Mouse (Mus musculus) heart, postnatal 0 days (tissue): ENCODE measurements around the gene Fbxo2.

Source experiments
- CTCF ChIP-seq: IDR thresholded peaks from 2 replicates; pipeline ENCODE4 v1.5.1; 2016; ENCODE audit warnings: antibody characterized with exemption, control low read depth, low read depth
- EP300 ChIP-seq: IDR thresholded peaks from 2 replicates; pipeline ENCODE4 v1.6.1; 2016; ENCODE audit warnings: antibody characterized with exemption, low read depth

DNA sequence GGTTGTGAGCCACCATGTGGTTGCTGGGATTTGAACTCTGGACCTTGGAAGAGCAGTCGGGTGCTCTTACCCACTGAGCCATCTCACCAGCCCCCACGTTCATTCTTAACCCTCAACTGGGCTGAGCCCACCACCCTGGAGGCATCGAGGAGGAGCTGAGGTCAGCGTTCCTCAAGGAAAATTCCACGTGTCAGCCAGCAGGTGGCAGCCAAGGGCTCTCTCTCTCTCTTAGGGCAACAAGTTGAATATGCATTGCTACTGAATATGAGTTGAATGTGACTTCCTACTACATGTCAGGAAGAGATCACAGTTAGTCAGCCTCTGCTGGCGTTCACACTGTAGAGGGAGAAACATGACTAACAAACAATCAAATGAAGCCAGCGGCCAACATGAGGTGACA lies 7.9 kb downstream of the Fbxo2 start:
- TF ChIP-seq EP300 (no peak), CTCF (peak; percentile 68)
